Mouse (Mus musculus): ENCODE data around the gene Sema3c. TPM values are rescaled to one million over a fixed set of nuclear protein-coding genes. Genes with fewer than 3 reads are reported as not detected.

The Sema3c gene
- polyA plus RNA-seq, 1 experiment from 2014 or later = 22.2 TPM

- no peaks in the 10 kb centered on the region for H3K9me3 ChIP-seq (ENCODE audit: control insufficient read depth, low read length)
- no peak for ATAC-seq (ENCODE audit: low FRiP score)
- no peak overlapping the region for H3K4me2 ChIP-seq (replicated peaks; ENCODE audit: low read depth, low read length)
- no peak overlapping the region for H3K27ac ChIP-seq (ENCODE audit: low read depth, low read length)
- no peak overlapping the region for H3K9ac ChIP-seq (ENCODE audit: low read depth, low read length)
- WGBS = 96% methylated on average over 2 of the region's 2 CpGs
- H3K27me3 ChIP-seq (ENCODE audit: control insufficient read depth, insufficient read depth, low read length) = no peaks in the 10 kb centered on the region
- no peaks in the 10 kb centered on the region for H3K4me1 ChIP-seq (replicated peaks; ENCODE audit: control insufficient read depth, insufficient read depth, low read length)
- no peaks in the 10 kb centered on the region for H3K36me3 ChIP-seq (ENCODE audit: control insufficient read depth, insufficient read depth, low read length)
- H3K4me3 ChIP-seq (ENCODE audit: low read depth, low read length) = no peak overlapping the region
- no peak for DNase-seq (ENCODE audit: low spot score)
Observed at GRCm38 (mm10) chr5:17770328-17770727, 196.2 kb downstream of the Sema3c start.

GRCm38 (mm10) chr5:17776571-17776970 is 202.5 kb downstream of the Sema3c start:
- ATAC-seq (ENCODE audit: low FRiP score) (no peak), DNase-seq (ENCODE audit: low spot score) (peak; percentile 85)
- Histone ChIP-seq H3K27me3 (ENCODE audit: control insufficient read depth, insufficient read depth, low read length) (no peaks in the 10 kb centered on the region), H3K4me3 (ENCODE audit: low read depth, low read length) (no peak overlapping the region), H3K4me1 (replicated peaks; ENCODE audit: control insufficient read depth, insufficient read depth, low read length) (no peaks in the 10 kb centered on the region), H3K9ac (ENCODE audit: low read depth, low read length) (no peak overlapping the region), H3K9me3 (ENCODE audit: control insufficient read depth, low read length) (no peaks in the 10 kb centered on the region), H3K36me3 (ENCODE audit: control insufficient read depth, insufficient read depth, low read length) (no peaks in the 10 kb centered on the region), H3K4me2 (replicated peaks; ENCODE audit: low read depth, low read length) (no peak overlapping the region), H3K27ac (ENCODE audit: low read depth, low read length) (no peak overlapping the region)
- 89% methylated on average over 6 of the region's 6 CpGs for WGBS

Other genes with a start within 250 kb of the Sema3c start
- not detected in 2 replicates for gene Speer4f2, start 201.1 kb upstream of the Sema3c start, polyA plus RNA-seq (2014; fragmentation: Nextera tagmentation; extraction: Ambion mirVana)
- gene Speer4f1, start 98.2 kb upstream of the Sema3c start, polyA plus RNA-seq (2014; fragmentation: Nextera tagmentation; extraction: Ambion mirVana) = not detected in 2 replicates

Data from hindbrain, embryonic 11.5 days (tissue).